Mouse (Mus musculus) brain, embryonic 18.5 days (tissue): ENCODE data around the gene Slc13a5.

Experiments
- DNase-seq: peaks from one replicate; pipeline ENCODE4 v3.0.0-alpha.2; 2012; ENCODE audit warnings: low read depth, low spot score

Gene Slc13a5

DNA sequence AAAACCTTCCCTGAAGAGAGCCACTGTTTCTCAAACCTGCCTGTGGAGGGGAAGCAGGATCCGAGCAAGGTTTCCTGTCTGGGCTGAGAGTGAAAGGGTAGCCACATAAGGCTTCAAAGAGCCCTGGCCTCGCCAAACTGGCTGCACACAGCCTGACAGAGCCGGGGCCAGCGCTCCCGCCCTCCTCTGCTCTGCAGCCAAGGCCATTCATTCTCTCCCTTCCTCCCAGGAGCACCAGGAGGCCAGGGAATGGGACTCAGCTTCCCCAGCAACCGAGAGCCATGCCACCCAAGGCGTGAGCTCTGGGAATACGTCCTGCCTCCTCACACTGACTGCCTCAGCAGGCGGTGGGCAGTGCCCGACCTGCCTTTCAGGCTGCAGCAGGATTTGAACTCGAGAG is 1.5 kb downstream of the Slc13a5 start:
- peak; percentile 24 for DNase-seq

GRCm38 (mm10) chr11:72256441-72256840 is 10.6 kb downstream of the Slc13a5 start:
- DNase-seq: no peak

- DNase-seq: no peak
Measured at GRCm38 (mm10) chr11:72255629-72256028, 11.4 kb downstream of the Slc13a5 start.

- DNase-seq: no peak
Measured at GRCm38 (mm10) chr11:72245196-72245753, 21.7 kb downstream of the Slc13a5 start.

GRCm38 (mm10) chr11:72240062-72240860 is 26.8 kb downstream of the Slc13a5 start:
- DNase-seq: no peak

DNA sequence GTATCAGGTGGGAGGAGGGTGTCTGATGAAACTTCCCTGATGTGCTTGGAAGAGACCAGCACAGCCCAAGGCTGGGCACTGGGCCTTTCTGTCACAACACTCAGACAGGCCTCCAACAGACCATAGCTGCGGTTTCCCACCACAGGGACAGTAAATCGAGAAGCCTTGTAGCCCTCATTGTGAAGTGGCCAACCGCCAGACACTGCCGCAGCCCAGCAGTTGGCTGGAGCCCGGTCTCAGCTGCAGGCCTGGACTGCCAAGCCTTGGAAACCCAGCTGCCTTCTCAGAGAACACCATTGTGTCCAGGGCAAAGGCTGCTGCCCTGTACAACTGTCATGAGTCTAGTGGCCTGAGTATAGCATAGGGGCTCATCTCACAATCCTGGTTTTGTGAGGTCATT is 33.0 kb downstream of the Slc13a5 start:
- DNase-seq: no peak

DNA sequence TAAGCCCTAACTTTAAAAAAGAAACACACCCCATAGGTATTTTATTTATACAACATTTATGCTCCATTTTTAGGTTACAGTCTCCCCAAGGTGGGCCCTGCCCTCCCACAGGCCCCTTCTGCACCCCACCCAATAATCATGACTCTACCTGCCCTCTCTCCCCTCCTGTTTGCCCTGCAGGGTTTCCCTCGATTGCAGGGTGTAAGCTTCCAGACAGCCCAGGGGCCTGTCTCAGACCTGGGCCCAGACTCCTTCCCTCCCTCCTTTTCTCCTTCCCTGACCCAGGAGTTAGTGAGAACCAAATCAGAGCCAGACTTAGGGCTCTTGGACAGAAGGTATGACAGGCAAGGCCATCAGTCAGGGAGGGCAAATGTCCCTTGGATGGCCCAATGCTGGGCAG is 34.0 kb downstream of the Slc13a5 start:
- DNase-seq: no peak

DNA sequence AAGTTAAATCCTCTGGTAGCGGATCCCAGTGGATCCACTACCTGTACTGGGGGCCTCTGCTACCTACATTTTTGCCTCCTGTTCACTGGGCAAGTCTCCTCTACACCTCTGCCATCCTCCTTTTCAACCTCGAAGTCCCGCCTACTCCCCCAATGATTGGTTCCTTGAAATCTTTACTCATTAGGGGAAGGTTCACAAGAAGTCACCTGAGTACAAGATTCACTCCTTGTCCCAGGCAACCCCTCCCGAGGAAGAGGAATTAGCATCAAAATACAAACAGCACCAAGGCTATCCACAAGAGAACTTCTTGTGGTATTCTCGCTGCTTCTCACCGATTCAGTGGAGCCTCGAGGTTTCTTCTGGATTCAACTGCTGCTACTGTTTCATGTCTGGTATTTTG is 35.0 kb downstream of the Slc13a5 start:
- DNase-seq: no peak

DNA sequence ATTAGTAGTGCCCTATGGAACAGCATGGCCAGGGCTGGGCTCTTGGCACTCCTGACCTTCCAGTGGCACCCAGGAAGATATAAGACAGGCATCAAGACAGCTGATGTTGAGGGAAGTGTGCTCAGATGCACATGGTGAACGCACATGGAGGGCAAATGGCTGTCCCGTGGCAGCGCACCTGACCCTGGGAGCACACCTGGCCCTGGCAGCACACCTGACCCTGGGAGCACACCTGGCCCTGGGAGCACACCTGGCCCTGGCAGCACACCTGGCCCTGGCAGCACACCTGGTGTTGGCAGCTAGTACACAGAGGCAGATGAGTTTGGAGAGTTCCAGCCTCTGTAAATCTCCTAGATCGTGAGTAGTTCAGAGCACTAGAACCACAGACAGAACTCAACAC is 38.5 kb downstream of the Slc13a5 start:
- DNase-seq: no peak

DNA sequence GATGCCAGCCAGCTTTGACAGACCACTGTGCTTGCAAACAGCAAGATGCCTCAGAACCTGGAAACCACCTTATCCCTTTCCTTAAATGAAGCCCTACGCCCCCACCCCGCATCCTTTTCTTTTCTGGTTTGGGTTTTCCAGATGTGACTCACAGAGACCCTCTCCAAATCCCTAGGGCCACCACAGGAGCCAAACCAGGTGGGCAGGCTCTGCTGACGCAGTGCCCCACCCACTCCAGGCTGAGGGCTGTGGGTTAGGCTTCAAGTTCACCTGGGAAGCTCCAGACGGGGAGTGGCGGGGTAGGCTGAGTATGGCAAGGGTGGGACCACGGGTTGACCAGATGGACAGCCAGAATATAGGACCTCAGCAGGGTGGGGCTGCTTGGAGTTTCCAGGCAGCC is 40.1 kb downstream of the Slc13a5 start:
- DNase-seq: no peak

DNA sequence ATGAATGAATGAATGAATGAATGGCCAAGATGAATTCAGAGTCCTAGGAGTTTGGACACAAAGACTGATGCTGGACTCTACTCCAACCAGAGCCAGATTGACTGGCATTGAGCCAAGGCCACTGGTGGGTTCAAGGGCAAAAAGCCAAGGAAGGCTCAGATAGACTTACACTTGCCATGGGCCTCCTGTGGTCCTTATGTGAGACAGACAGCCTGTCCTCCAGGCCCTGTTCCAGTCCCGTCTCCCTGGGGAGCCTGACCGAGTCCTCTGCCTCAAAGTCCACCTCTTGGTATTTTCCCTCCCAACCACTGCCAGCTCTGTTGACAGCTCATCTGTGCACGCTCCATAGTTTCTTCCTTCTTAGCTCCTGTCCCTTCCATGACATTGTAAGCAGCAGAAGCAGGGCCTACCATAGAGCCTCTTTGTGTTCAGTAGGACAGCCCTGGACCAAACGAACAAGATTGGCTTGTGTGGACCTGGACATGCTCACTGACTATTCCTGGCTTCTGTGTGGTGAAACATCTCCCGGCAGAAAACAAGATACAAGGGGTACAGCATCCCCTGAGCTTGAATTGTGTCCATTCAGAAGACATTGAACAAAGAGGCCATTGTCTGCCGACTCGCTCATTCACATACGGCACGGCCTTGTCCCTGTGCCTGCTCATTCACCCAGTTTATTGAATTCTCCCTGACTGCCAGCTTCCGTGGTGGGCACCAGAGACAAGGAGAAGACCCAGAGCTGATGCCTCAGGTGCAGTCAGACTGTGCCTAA is 40.8 kb downstream of the Slc13a5 start:
- no peak for DNase-seq

DNA sequence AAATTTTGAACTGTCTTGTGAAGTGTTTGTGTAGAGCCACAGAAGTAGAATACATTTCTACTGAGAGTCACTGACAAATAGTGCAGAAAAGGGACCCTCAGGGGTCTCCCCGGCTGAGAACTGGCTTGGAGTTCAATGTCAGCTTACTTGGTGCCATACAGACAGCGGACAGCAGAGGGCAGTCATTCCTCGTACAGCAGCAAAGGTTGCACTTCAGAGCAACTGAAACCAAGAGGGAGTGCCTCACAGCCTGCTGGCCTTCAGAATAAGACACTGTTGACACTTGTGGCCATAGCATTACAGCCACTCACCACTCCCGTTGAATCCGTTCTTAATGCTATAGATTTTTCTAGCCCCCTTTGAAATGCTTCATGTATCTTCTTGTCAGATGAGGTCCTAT is 42.2 kb downstream of the Slc13a5 start:
- no peak for DNase-seq

DNA sequence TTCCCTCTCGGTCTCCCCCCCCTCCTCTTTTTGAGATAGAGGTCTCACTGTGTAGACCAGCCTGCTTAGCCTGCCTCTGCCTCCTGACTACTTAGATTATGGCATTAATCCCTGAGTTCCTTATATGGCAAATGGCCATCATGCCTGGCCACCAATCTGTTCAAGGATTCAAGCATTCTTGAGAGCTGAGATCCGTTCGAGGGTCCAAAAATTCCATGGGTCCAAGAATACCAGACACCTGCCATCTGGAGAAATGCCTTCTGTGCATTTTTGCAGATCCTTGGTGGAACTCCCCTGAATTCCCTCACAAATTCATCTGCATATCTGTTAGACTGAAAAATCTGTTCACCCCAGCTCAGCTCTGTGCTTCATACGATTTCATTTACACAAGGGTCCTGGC is 43.6 kb downstream of the Slc13a5 start:
- DNase-seq: no peak

- no peak for DNase-seq
Measured at GRCm38 (mm10) chr11:72221278-72221677, 45.7 kb downstream of the Slc13a5 start.

- DNase-seq: no peak
Measured at GRCm38 (mm10) chr11:72217116-72217515, 49.9 kb downstream of the Slc13a5 start.

GRCm38 (mm10) chr11:72215410-72215797 is 51.6 kb downstream of the Slc13a5 start, which contains the start of gene Med31:
Gene Med31 (minus strand): TSS chr11:72215592.
- DNase-seq: peak; percentile 69

DNA sequence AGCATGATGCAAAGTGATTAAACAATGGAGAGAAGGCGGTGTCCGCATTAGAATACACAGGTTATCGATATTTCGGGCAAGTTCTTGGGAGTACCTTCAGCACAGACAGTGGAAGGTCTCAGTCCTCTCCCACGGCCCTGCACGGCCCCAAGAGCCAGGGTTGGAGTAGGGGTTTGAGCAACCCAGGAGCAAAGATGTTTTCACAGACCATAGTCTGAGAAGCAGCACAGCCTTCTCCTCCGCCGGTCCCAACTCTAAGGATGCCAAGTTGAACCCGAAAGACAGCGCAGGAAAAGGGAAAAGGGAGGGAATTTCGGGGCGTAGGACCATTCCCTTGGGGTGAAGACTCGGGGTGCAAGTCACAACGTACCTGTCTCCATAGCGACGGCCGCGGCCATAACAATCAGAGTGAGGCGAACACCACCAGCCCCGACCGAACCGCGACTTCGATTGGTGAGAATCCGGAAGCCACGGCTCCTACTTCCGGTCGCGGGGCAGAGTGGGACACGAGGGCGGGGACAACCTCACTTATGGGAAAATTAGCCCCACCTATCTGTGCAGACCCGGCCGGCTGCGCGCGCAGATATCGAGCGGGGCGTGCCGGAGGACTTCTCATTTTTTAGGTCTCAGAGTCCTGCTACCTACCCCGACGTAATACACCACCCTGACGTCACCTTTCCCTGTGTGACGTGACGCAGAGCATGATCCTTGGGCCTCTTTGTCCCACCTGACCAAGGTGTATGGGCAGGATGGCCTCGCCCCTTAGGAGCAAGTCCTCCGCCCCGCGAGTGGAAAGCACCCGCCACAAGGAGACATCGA is 52.2 kb downstream of the Slc13a5 start:
- DNase-seq: peak; percentile 91

- DNase-seq: no peak
Measured at GRCm38 (mm10) chr11:72207834-72208377, 59.1 kb downstream of the Slc13a5 start.

GRCm38 (mm10) chr11:72207204-72207833 is 59.7 kb downstream of the Slc13a5 start, which contains the start of the genes 4933427D14Rik and Txndc17:
Gene 4933427D14Rik (minus strand): TSS chr11:72207459.
Gene Txndc17 (plus strand): TSS chr11:72207547.
- peak; percentile 69 for DNase-seq

DNA sequence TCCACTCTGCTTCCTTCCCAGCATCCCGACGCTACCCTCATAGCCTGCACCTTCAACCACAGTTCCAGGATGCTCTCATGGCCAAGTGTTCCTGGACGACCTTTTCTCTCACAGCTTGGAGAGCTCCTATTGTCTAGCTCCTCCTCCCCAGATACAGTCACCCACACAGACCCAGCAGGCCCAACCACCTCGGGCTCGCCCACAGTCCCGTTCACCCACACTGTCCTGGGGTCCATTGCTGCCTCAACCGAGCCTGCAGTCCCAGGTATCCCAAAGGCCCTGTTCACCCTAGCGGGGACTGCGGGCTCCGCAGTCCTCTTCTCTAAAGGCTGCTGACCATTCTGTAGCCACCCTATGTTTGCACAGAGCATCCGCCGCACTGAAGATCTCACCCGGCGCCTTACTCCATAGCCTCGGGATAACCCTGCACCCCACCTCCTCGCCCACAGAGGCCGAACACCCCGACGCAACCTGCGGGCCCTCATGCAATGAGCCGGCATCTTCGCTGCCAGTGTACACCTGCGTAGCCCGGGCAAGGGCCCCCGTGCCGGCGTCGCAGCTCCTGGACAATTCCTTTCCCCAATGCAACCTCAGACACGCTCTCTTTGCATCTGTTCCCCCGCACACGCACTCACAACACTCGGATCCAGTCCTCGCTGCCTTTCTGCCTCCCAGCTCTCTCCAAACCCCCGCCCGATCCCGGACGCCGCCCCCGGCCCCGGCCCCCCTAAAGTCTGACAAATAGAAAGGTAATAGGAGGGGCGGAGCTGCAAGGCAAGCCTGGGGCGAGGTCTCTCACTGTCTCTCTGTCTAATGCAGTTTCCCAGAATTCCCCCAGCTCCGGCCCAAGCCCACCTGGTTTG is 60.5 kb downstream of the Slc13a5 start, which contains the start of gene Gm43951:
Gm43951 (minus strand) TSS at position 500 of the 863 bp plus-strand sequence.
- no peak for DNase-seq
